Mouse (Mus musculus): ENCODE data around the gene Fam129b.

DNA sequence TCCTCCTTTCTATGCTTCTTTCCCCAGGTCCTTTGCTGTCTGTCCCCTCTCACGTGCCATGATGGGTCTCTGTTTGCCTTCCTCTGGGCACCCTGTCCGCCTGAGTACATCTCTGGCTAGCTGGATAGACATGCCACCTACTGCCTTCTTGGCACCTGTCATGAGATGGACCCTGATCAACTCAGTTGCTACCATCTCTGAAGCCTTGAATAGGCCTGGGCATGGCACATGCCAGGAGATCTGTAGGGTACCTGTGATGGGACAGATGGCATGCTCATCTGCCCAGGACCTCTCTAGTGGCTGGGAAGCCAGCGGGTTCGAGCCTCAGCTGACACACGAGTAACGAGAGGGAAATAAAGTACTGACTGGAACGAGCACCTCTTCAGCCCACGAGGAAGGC, 98.3 kb downstream of the Fam129b start:
- TF ChIP-seq CTCF (IDR thresholded peaks at IDR 0.05; ENCODE audit: low read depth) (no peak), EP300 (IDR thresholded peaks at IDR 0.05; ENCODE audit: low read depth) (no peak)

All from liver, embryonic 14.5 days (tissue).